Mouse (Mus musculus) lung, postnatal 0 days (tissue): ENCODE results near the gene Macf1.

Experiments used
- CTCF ChIP-seq: IDR thresholded peaks from 2 replicates; pipeline ENCODE4 v1.5.1; 2016; ENCODE audit warnings: antibody characterized with exemption, mild to moderate bottlenecking
- EP300 ChIP-seq: IDR thresholded peaks from 2 replicates; pipeline ENCODE4 v1.6.1; 2016; ENCODE audit warnings: antibody characterized with exemption, mild to moderate bottlenecking, control low read depth

DNA sequence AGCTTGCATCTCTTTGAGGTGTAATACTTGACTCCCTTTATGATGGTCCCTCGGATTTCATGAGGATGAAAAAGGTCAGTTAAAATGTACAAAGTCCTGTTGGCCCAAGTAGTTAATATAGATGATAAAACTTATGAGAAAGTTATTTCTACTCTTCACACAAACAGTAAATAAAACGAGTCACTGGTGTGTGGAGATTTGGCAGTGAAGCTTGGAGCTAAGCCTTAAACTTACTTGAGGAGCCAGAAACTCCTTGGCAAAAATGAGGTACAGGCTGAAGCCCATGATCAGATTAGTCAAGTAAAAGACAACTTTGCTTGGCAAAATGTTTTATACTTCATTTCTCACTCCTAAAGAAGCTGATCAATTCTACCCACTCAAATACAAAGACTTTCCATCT is 271.2 kb downstream of the Macf1 start:
- no peak for TF ChIP-seq CTCF
- no peak for TF ChIP-seq EP300
